Comparison of ENCODE assay signal across 30 mouse cellular contexts in genomic region chr16:21916681-21917080, GRCm38 (mm10). TPM values are rescaled to one million over a fixed set of nuclear protein-coding genes. Genes with fewer than 3 reads are reported as not detected.
DNase-seq lines count a peak whose midpoint lies in the region; ATAC-seq and TF ChIP-seq lines count a peak whose summit lies in the region.
"Had no signal": no experiment of that assay in that cellular context is flagged by ENCODE, and none has a peak within 500 bp of the region (broad histone marks: within the 10 kb centered on the region; RNA-seq: fewer than 3 reads in every experiment).

No protein-coding gene starts in this region.

- POLR2A ChIA-PET in Patski (lab: Charles Lee), result no interaction called here

- CTCF ChIA-PET in Patski (lab: Charles Lee), result no interaction called here

- no peak for TF ChIP-seq CTCF in Patski (IDR thresholded peaks at IDR 0.05)

- no peaks in the 10 kb centered on the region for H3K27me3 ChIP-seq in heart, embryonic 12.5 days (replicated peaks)
- H3K27me3 ChIP-seq in Patski, result no peaks in the 10 kb centered on the region
- H3K27me3 ChIP-seq: CH12.LX; embryonic facial prominence, embryonic 12.5 days; kidney, embryonic 15.5 days; limb, embryonic 13.5 days; neural tube, embryonic 12.5 days had no signal

- no peak overlapping the region for H3K9ac ChIP-seq in heart, embryonic 12.5 days
- H3K9ac ChIP-seq: embryonic facial prominence, embryonic 12.5 days; forebrain, postnatal 0 days; kidney, embryonic 15.5 days; limb, embryonic 13.5 days; liver, embryonic 12.5 days; neural tube, embryonic 12.5 days had no signal

- WGBS in heart, embryonic 12.5 days, result 65% methylated on average over 7 of the region's 7 CpGs

- H3K4me3 ChIP-seq in heart, embryonic 12.5 days, result no peak overlapping the region
- H3K4me3 ChIP-seq: embryonic facial prominence, embryonic 12.5 days; hindbrain, embryonic 10.5 days; kidney, embryonic 15.5 days; limb, embryonic 13.5 days; liver, embryonic 12.5 days; midbrain, embryonic 10.5 days; neural tube, embryonic 12.5 days had no signal

- H3K27ac ChIP-seq in heart, embryonic 12.5 days (ENCODE audit: poor library complexity, severe bottlenecking), result no peak overlapping the region
- H3K27ac ChIP-seq: embryonic facial prominence, embryonic 12.5 days; hindbrain, embryonic 10.5 days; hindbrain, postnatal 0 days; kidney, embryonic 15.5 days; limb, embryonic 13.5 days; liver, embryonic 12.5 days; midbrain, embryonic 10.5 days; neural tube, embryonic 12.5 days had no signal

- 0 out of 2 replicates have a peak, but pooled peaks cover 5% of the 10 kb centered on the region for H3K4me1 ChIP-seq in heart, embryonic 12.5 days (replicated peaks)
- H3K4me1 ChIP-seq: hindbrain, embryonic 10.5 days; kidney, embryonic 15.5 days; limb, embryonic 13.5 days; liver, embryonic 12.5 days; midbrain, embryonic 10.5 days; neural tube, embryonic 12.5 days had no signal

- peaks cover 15% of the 10 kb centered on the region for H3K36me3 ChIP-seq in heart, embryonic 12.5 days
- H3K36me3 ChIP-seq: G1E; liver, embryonic 12.5 days had no signal

- DNase-seq in heart, postnatal 10 days, result peak; percentile 8 to 18
- DNase-seq in Patski (ENCODE audit: low read depth, low spot score), result no peak
- DNase-seq in cerebellum, adult 11 months, result peak; percentile 17
- peak; percentile 56 for DNase-seq in cerebellum, adult 9-11 months
- DNase-seq in frontal cortex, postnatal 25 days (ENCODE audit: low spot score in 2 of 2), result no peak
- no peak for DNase-seq in gastrocnemius, postnatal 4 days (ENCODE audit: low spot score in 2 of 2)
- DNase-seq: adrenal gland, adult 8-10 months; B cell, adult 2 months; forebrain, postnatal 0 days; gastrocnemius, postnatal 36 days; layer of hippocampus, adult 9-11 months; lung, adult 18-20 months; lung, postnatal 10 days; retina, postnatal 1 day; right cerebral cortex, postnatal 25 days; spleen, adult 18-20 months; thymus, postnatal 25 days had no signal

- no peak for ATAC-seq in heart, embryonic 12.5 days (ENCODE audit: insufficient number of reproducible peaks, low FRiP score)
- peak; percentile 39 for ATAC-seq in Patski
- ATAC-seq: activated CD4-positive, CD25-positive, alpha-beta regulatory T cell, adult 4 months; forebrain, postnatal 0 days; hindbrain, postnatal 0 days; intestine, embryonic 16.5 days; liver, embryonic 12.5 days had no signal

- in situ Hi-C loops in Patski (cut with MboI; ENCODE audit: low pct_unique_long_range_greater_than_20kb), result no loop called here

- intact Hi-C loops in heart, postnatal 10 days (cut with DNase I), result no loop called here

- no peak overlapping the region for H3K4me2 ChIP-seq in heart, embryonic 12.5 days
- H3K4me2 ChIP-seq: embryonic facial prominence, embryonic 12.5 days; kidney, embryonic 15.5 days; limb, embryonic 13.5 days; liver, embryonic 12.5 days; neural tube, embryonic 12.5 days had no signal

- H3K9me3 ChIP-seq in heart, embryonic 12.5 days (replicated peaks), result no peaks in the 10 kb centered on the region
- H3K9me3 ChIP-seq: embryonic facial prominence, embryonic 12.5 days; G1E; hindbrain, embryonic 10.5 days; kidney, embryonic 15.5 days; midbrain, embryonic 10.5 days; neural tube, embryonic 12.5 days had no signal

RNA-seq across cellular contexts. Expression of gene Tmem41a, which starts 30.7 kb away (rescaled TPM):
- total RNA-seq in heart, postnatal 10 days (2021), result 10 to 100 TPM; 14.4 to 15.5 TPM
- polyA plus RNA-seq in heart, embryonic 12.5 days (2016; fragmentation: Nextera tagmentation; extraction: Ambion mirVana), result 37.6 and 37.8 TPM in 2 replicates
- 11.2 TPM for polyA plus RNA-seq in Patski (2021)
- 1 to 10 TPM; 8.6 to 9.1 TPM for total RNA-seq in gastrocnemius, postnatal 4 days (2021)

Comparison
In these comparisons a context has a peak if more than half of its experiments do, and no peak if none do; other contexts are left out.
1. DNase-seq: peak in heart, postnatal 10 days (2 of 2), cerebellum, adult 11 months (single experiment) and cerebellum, adult 9-11 months (single experiment); none in Patski (single experiment), frontal cortex, postnatal 25 days (0 of 2) and gastrocnemius, postnatal 4 days (0 of 2).